Mouse (Mus musculus): ENCODE data around the gene Kifc1. TPM values are rescaled to one million over a fixed set of nuclear protein-coding genes. Genes with fewer than 3 reads are reported as not detected.

Kifc1 gene
- polyA plus RNA-seq, 1 experiment = 25.8 TPM

DNA sequence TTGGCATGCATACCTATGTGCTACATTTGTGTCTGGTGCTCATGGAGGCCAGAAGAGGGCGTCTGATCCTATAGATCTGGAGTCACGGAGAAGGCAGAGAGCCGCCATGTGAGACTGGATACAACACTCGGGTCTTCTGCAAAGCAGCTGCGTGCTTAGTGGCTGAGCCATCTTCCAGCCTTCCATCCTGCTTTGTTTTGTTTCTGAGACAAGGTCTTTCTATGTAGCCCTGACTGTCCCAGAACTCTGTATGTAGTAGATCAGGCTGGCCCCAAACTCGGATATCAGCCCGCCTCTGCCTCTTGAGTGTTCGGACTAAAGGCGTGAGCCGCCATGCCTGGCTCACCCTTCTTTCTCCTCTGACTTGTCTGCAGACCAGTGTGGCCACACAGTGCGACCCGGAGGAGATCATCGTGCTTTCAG lies 24.5 kb upstream of the Kifc1 start:
- TF ChIP-seq TAL1 (IDR thresholded peaks at IDR 0.05; ENCODE audit: low read length) (no peak), GATA1 (IDR thresholded peaks at IDR 0.05; ENCODE audit: low read length) (no peak)

DNA sequence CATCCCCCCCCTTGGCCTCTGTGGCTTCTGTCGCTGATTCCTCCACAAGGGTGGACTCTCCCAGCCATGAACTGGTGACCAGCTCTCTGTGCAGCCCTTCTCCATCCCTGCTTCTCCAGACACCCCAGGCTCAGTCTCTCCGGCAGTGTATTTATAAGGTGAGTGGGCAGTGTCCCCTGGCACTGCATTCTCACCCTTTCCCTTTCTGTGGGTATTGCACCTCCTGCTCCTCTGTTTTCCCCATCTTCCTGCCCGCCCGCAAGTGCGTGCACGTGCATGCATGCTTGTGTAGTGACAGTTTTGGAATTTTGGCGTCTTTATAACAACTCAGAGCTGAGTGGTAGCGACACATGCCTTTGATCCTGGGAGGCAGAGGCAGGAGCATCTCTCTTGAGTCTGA lies 23.4 kb upstream of the Kifc1 start:
- Histone ChIP-seq H3K4me3 (replicated peaks) (no peak overlapping the region), H3K4me1 (ENCODE audit: control insufficient read depth) (peaks cover 83% of the 10 kb centered on the region), H3K27me3 (ENCODE audit: control insufficient read depth) (no peaks in the 10 kb centered on the region; the same call in 1 of the 2 replicates), H3K36me3 (ENCODE audit: control insufficient read depth) (peaks cover 71% of the 10 kb centered on the region), H3K9me3 (ENCODE audit: control insufficient read depth, low read length) (peaks cover 38% of the 10 kb centered on the region)
- TF ChIP-seq TAL1 (IDR thresholded peaks at IDR 0.05; ENCODE audit: low read length) = no peak
- TF ChIP-seq GATA1 (IDR thresholded peaks at IDR 0.05; ENCODE audit: low read length) = no peak

More for the DNA sequence above, 24.5 kb upstream of the Kifc1 start:
- peaks cover 83% of the 10 kb centered on the region for H3K4me1 ChIP-seq (ENCODE audit: control insufficient read depth)
- peaks cover 39% of the 10 kb centered on the region for H3K9me3 ChIP-seq (ENCODE audit: control insufficient read depth, low read length)
- peaks cover 71% of the 10 kb centered on the region for H3K36me3 ChIP-seq (ENCODE audit: control insufficient read depth)
- no peaks in the 10 kb centered on the region; the same call in 1 of the 2 replicates for H3K27me3 ChIP-seq (ENCODE audit: control insufficient read depth)
- H3K4me3 ChIP-seq (replicated peaks) = peak overlapping the region; percentile 78

DNA sequence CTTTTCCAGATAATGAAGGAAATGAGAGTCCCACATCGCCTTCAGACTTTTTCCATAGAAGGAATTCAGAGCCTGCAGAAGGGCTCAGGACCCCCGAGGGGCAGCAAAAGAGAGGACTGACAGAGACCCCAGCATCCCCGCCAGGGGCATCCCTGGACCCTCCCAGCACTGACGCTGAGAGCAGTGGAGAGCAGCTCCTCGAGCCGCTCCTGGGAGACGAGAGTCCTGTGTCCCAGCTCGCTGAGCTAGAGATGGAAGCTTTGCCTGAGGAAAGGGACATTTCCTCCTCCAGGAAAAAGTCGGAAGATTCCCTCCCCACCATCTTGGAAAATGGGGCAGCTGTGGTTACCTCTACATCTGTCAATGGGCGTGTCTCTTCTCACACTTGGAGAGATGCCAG lies 22.8 kb upstream of the Kifc1 start:
- TF ChIP-seq GATA1 (IDR thresholded peaks at IDR 0.05; ENCODE audit: low read length) (no peak), TAL1 (IDR thresholded peaks at IDR 0.05; ENCODE audit: low read length) (no peak)
- no peaks in the 10 kb centered on the region; the same call in 1 of the 2 replicates for H3K27me3 ChIP-seq (ENCODE audit: control insufficient read depth)
- peaks cover 32% of the 10 kb centered on the region for H3K9me3 ChIP-seq (ENCODE audit: control insufficient read depth, low read length)
- peaks cover 83% of the 10 kb centered on the region for H3K4me1 ChIP-seq (ENCODE audit: control insufficient read depth)
- peaks cover 65% of the 10 kb centered on the region for H3K36me3 ChIP-seq (ENCODE audit: control insufficient read depth)
- H3K4me3 ChIP-seq (replicated peaks) = no peak overlapping the region

DNA sequence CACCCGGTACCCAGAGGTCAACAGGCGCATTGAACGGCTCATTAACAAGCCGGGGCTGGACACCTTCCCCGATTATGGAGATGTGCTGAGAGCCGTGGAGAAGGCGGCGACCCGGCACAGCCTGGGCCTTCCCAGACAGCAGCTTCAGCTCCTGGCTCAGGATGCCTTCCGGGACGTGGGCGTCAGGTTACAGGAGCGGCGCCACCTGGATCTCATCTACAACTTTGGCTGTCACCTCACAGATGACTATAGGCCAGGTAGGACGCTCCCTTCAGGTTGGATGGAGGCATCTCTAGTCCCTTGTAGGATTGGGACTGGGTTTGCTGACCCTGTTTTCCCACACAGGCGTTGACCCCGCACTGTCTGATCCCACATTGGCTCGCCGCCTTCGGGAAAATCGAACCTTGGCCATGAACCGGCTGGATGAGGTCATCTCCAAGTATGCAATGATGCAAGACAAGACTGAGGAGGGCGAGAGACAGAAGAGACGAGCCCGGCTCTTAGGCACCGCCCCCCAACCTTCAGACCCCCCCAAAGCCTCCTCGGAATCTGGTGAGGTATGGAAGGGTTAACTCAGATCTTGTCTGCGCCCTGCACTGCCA lies 21.5 kb upstream of the Kifc1 start:
- H3K36me3 ChIP-seq (ENCODE audit: control insufficient read depth) = peaks cover 51% of the 10 kb centered on the region
- H3K4me1 ChIP-seq (ENCODE audit: control insufficient read depth) = peaks cover 77% of the 10 kb centered on the region
- TF ChIP-seq GATA1 (IDR thresholded peaks at IDR 0.05; ENCODE audit: low read length) = no peak
- TF ChIP-seq TAL1 (IDR thresholded peaks at IDR 0.05; ENCODE audit: low read length) = no peak
- H3K9me3 ChIP-seq (ENCODE audit: control insufficient read depth, low read length) = peaks cover 18% of the 10 kb centered on the region
- H3K4me3 ChIP-seq (replicated peaks) = no peak overlapping the region
- H3K27me3 ChIP-seq (ENCODE audit: control insufficient read depth) = no peaks in the 10 kb centered on the region; the same call in 1 of the 2 replicates

DNA sequence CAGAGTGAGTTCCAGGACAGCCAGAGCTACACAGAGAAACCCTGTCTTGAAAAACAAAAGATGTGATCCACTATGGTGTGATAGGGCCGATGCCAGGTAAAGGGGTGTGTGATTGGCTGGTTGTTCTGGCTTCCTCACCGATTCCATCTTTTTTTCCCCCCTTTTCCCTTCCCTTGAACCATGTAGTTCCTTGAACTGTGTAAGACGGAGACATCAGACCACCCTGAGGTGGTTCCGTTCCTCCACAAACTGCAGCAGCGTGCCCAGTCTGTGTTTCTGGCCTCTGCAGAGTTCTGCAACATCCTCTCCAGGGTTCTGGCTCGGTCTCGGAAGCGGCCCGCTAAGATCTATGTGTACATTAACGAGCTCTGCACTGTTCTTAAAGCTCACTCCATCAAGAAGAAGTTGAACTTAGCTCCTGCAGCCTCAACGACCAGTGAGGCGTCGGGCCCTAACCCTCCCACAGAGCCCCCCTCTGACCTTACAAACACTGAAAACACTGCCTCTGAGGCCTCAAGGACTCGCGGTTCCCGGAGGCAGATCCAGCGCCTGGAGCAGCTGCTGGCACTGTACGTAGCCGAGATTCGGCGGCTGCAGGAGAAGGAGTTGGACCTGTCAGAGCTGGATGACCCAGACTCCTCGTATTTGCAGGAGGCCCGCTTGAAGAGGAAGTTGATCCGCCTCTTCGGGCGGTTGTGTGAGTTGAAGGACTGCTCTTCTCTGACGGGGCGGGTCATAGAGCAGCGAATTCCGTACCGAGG lies 20.8 kb upstream of the Kifc1 start:
- H3K9me3 ChIP-seq (ENCODE audit: control insufficient read depth, low read length) = peaks cover 13% of the 10 kb centered on the region
- peaks cover 74% of the 10 kb centered on the region for H3K4me1 ChIP-seq (ENCODE audit: control insufficient read depth)
- peaks cover 48% of the 10 kb centered on the region for H3K36me3 ChIP-seq (ENCODE audit: control insufficient read depth)
- H3K27me3 ChIP-seq (ENCODE audit: control insufficient read depth) = no peaks in the 10 kb centered on the region
- TF ChIP-seq GATA1 (IDR thresholded peaks at IDR 0.05; ENCODE audit: low read length) (no peak), TAL1 (IDR thresholded peaks at IDR 0.05; ENCODE audit: low read length) (no peak)
- no peak overlapping the region for H3K4me3 ChIP-seq (replicated peaks)

DNA sequence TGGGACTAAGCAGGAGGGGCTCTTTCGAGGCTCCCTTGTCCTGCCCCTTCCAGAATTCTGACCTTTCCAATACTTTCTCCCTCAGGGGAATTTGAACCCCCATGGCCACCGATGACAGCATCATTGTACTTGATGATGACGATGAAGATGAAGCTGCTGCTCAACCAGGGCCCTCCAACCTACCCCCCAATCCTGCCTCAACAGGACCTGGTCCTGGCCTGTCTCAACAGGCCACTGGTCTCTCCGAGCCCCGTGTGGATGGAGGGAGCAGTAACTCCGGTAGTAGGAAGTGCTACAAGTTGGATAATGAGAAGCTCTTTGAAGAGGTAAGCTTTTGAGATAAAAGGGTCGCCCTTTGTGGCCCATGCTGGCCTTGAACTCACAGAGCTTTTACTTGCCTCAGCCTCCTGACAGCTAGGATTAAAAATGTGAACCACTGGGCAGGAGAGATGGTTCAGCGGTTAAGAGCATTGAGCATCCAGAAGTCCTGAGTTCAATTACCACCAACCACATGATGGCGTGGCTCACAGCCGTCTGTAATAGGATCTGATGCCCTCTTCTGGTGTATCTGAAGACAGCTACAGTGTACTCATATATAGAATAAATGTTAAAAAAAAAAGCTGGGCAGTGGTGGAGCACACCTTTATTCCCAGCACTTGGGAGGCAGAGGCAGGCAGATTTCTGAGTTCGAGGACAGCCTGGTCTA lies 20.0 kb upstream of the Kifc1 start:
- Histone ChIP-seq H3K4me1 (ENCODE audit: control insufficient read depth) (peaks cover 76% of the 10 kb centered on the region), H3K9me3 (ENCODE audit: control insufficient read depth, low read length) (peaks cover 13% of the 10 kb centered on the region), H3K36me3 (ENCODE audit: control insufficient read depth) (peaks cover 48% of the 10 kb centered on the region), H3K4me3 (replicated peaks) (peak overlapping the region; percentile 84), H3K27me3 (ENCODE audit: control insufficient read depth) (no peaks in the 10 kb centered on the region)
- TF ChIP-seq GATA1 (IDR thresholded peaks at IDR 0.05; ENCODE audit: low read length) (no peak), TAL1 (IDR thresholded peaks at IDR 0.05; ENCODE audit: low read length) (no peak)

DNA sequence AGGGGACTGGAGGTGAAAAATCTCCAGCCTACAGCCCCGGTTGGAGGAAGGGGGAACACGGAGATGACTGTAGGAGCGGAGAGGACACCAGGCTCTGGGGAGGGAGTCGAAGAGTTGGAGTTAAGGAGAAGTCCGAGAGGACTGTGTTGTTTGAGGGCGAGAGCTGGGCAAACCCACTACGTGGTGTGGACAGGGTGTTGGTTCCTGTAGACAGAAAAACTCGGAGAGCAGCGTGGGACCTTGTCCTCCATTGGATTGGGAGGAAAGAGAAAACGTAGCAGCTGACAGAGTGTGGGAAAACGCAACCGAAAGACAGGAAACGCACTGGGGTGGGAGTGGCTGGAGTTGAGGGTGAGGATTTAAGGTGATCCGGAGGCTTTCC lies 19.4 kb upstream of the Kifc1 start:
- Histone ChIP-seq H3K4me1 (ENCODE audit: control insufficient read depth) (peaks cover 69% of the 10 kb centered on the region), H3K27me3 (ENCODE audit: control insufficient read depth) (no peaks in the 10 kb centered on the region), H3K9me3 (ENCODE audit: control insufficient read depth, low read length) (peaks cover 13% of the 10 kb centered on the region), H3K36me3 (ENCODE audit: control insufficient read depth) (peaks cover 44% of the 10 kb centered on the region), H3K4me3 (replicated peaks) (peak overlapping the region; percentile 84)
- TF ChIP-seq TAL1 (IDR thresholded peaks at IDR 0.05; ENCODE audit: low read length) = no peak

DNA sequence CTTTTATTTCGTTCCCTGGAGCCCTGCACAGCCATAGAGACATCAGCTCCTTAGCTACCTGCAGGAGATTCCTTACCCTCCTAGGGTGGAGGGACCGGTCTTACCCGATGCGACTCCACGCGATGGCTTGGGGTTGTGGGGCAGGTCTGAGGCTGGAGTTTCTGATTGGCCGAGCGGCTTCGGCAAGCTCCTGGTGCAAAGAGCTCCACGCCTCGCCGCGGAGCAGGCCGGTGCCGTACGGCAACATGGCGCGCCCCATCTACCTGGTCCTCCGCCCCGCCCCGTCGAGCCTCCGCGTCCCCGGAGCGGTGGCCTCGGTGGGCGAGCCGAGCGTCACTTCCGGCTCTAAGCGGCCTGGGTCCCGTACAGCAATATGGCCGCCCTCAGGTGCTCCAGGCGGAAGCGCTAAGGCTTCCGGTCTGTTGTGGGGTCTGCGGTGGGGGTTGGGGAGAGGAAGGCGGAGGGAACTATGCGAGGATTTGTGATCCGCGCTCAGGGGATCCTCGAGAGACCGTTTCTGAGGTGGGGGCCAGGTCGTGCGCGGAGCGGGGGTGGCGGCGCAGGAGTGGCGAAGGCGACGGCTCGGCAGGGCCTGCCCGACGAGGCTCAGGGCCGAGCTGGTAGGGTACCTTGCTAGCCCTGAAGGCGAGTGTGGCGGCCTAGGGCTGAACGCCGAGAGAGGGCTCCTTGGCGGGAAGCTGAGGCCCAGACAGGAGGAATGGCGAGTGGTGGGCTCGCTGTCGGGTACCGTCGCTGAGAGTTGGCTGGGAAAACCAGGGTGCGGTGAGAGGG lies 18.8 kb upstream of the Kifc1 start, which contains the start of gene Daxx:
TSS of gene Daxx (plus strand) at position 338 of the 792 bp plus-strand sequence.
- Histone ChIP-seq H3K4me1 (ENCODE audit: control insufficient read depth) (peaks cover 67% of the 10 kb centered on the region), H3K4me3 (replicated peaks) (peak within 1 kb of the TSS; percentile 84), H3K9me3 (ENCODE audit: control insufficient read depth, low read length) (peaks cover 13% of the 10 kb centered on the region), H3K36me3 (ENCODE audit: control insufficient read depth) (peaks cover 38% of the 10 kb centered on the region), H3K27me3 (ENCODE audit: control insufficient read depth) (no peaks in the 10 kb centered on the region)
- TF ChIP-seq TAL1 (IDR thresholded peaks at IDR 0.05; ENCODE audit: low read length) (no peak), GATA1 (IDR thresholded peaks at IDR 0.05; ENCODE audit: low read length) (no peak)

Data from erythroblast, embryonic 14.5 days (primary cell).